Mouse (Mus musculus) forebrain, embryonic 11.5 days (tissue): ENCODE results near the gene Itpr1. TPM values are rescaled to one million over a fixed set of nuclear protein-coding genes. Genes with fewer than 3 reads are reported as not detected.

ENCODE experiments used
- ATAC-seq: fragments of 200-750 bp; cut with Nextera tagmentation; replicated peaks from 2 replicates; pipeline ENCODE4 v1.8.0; 2017; ENCODE audit warnings: moderate TSS enrichment; ENCODE audit not compliant: low FRiP score
- DNase-seq: peaks from one replicate; pipeline ENCODE4 v3.0.0-alpha.2; 2017; ENCODE audit warnings: low spot score
- H3K27ac ChIP-seq: fragments of 300-500 bp; sonication (generic); 2 replicates; pipeline ENCODE4 v1.5.1; 2014; ENCODE audit warnings: low read depth, low read length
- H3K27me3 ChIP-seq: fragments of 300-500 bp; sonication (generic); 2 replicates; pipeline ENCODE4 v1.6.1; 2014; ENCODE audit warnings: mild to moderate bottlenecking, low read length, mixed read lengths; ENCODE audit not compliant: control insufficient read depth, insufficient read depth
- H3K36me3 ChIP-seq: fragments of 300-500 bp; sonication (generic); 2 replicates; pipeline ENCODE4 v1.6.1; 2014; ENCODE audit warnings: mild to moderate bottlenecking, low read length, moderate library complexity, mixed read lengths; ENCODE audit not compliant: control insufficient read depth, insufficient read depth
- H3K4me1 ChIP-seq: fragments of 300-500 bp; sonication (generic); replicated peaks from 2 replicates; pipeline ENCODE4 v1.6.1; 2014; ENCODE audit warnings: low read length, mixed read lengths; ENCODE audit not compliant: control insufficient read depth, insufficient read depth
- H3K4me2 ChIP-seq: fragments of 300-500 bp; sonication (generic); 2 replicates; pipeline ENCODE4 v1.6.1; 2014; ENCODE audit warnings: low read depth, mild to moderate bottlenecking, low read length, moderate library complexity, mixed read lengths; ENCODE audit not compliant: severe bottlenecking
- H3K4me3 ChIP-seq: fragments of 300-500 bp; sonication (generic); 2 replicates; pipeline ENCODE4 v1.5.1; 2014; ENCODE audit warnings: low read depth, low read length
- H3K9ac ChIP-seq: fragments of 300-500 bp; sonication (generic); 2 replicates; pipeline ENCODE4 v1.6.1; 2014; ENCODE audit warnings: low read length
- H3K9me3 ChIP-seq: fragments of 300-500 bp; sonication (generic); 2 replicates; pipeline ENCODE4 v1.6.1; 2016; ENCODE audit warnings: low read length, mixed read lengths; ENCODE audit not compliant: control insufficient read depth
- WGBS: fragments of 180-500 bp; shearing (Covaris S2); extraction: QIAGEN DNeasy Blood & Tissue Kit; methylation state at CpG from one replicate; pipeline ENCODE4 v1.1.7; 2014; 5-methylcytosine and 5-hydroxymethylcytosine counted together
- polyA plus RNA-seq: library from polyadenylated mRNA; unstranded; fragments of >200 nt; fragmentation: Nextera tagmentation; extraction: Ambion mirVana; gene quantifications from 2 replicates; pipeline ENCODE4 v1.2.1, GENCODE M21; 2014

Itpr1 gene
- polyA plus RNA-seq, 1 experiment from 2014 or later = 8.1 TPM

DNA sequence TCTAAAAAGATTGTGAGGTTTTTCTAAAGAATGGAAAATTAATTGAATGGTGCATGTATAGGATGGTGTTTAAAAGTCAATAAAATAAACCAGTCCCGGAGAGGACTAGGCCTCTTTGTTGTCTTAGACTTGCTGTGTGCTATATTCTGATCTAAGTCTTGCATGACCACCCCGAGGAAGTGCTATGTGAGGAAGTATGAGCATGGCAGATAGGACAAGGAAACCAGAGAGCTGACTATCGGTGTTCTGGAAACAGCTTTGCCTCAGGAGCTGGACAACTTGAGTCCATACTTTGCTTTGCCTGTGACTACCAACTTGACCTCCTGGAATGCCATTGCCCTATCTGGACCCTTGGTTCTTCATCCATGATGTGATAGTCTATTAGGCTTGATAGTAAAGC is 48.6 kb downstream of the Itpr1 start:
- no peak overlapping the region for H3K9ac ChIP-seq
- no peaks in the 10 kb centered on the region for H3K36me3 ChIP-seq
- DNase-seq (no peak), ATAC-seq (no peak)
- no peaks in the 10 kb centered on the region for H3K27me3 ChIP-seq
- no peak overlapping the region for H3K27ac ChIP-seq
- no peak overlapping the region for H3K4me3 ChIP-seq
- no peaks in the 10 kb centered on the region for H3K9me3 ChIP-seq
- no peaks in the 10 kb centered on the region; the same call in 1 of the 2 replicates for H3K4me1 ChIP-seq
- H3K4me2 ChIP-seq = no peak overlapping the region
- 86% methylated on average over 3 of the region's 3 CpGs for WGBS

DNA sequence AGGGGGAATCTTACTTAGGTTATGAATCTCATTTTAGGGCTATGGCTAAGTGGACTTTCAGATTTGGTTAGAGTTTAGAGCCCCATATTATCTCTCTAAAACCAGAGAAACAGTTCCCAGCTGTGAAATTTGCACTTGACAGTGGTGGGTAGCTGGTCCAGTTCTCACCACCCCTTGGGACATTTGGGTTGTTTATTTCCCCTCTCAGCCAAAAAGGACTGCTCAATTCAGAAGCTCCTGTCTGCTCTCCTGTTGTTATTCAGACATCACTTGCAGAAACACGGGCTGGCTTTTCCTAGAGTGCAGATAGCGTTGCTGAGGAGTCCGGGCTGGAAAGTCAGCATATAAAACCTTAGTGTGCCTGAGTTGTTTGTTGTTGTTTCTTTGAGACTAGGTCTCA is 51.3 kb downstream of the Itpr1 start:
- ATAC-seq = no peak
- WGBS = 88% methylated on average over 3 of the region's 3 CpGs
- H3K27me3 ChIP-seq = no peaks in the 10 kb centered on the region

DNA sequence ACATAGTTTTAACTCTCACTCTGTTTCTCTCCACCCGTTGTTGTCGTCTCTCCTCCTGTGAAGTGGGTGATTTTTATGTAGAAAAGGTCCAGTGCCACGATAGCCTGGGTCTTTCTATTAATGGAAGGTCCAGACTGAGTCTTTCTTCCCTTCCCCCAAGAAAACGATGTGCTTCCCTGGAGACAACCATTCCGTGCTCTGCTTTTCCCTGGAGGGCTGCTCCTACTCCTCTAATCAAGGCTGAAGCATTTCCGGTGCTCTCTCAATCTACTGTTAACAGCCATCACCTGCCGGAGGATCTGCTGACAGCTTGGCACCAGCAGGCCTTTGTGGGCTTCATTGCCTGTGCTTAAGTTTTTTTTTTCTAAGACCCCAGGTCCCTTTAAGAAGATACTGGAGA is 60.6 kb downstream of the Itpr1 start:
- Histone ChIP-seq H3K9me3 (no peaks in the 10 kb centered on the region), H3K9ac (no peak overlapping the region), H3K27ac (no peak overlapping the region), H3K4me1 (no peaks in the 10 kb centered on the region), H3K4me2 (no peak overlapping the region), H3K27me3 (no peaks in the 10 kb centered on the region), H3K36me3 (no peaks in the 10 kb centered on the region), H3K4me3 (no peak overlapping the region)
- no peak for ATAC-seq
- no peak for DNase-seq
- 90% methylated on average over 7 of the region's 7 CpGs for WGBS

More for the DNA sequence above, 51.3 kb downstream of the Itpr1 start:
- H3K9me3 ChIP-seq = no peaks in the 10 kb centered on the region
- no peaks in the 10 kb centered on the region; the same call in 1 of the 2 replicates for H3K4me1 ChIP-seq
- H3K36me3 ChIP-seq = no peaks in the 10 kb centered on the region
- no peak overlapping the region for H3K9ac ChIP-seq
- no peak overlapping the region for H3K4me3 ChIP-seq
- no peak for DNase-seq
- no peak overlapping the region for H3K4me2 ChIP-seq
- H3K27ac ChIP-seq = no peak overlapping the region

DNA sequence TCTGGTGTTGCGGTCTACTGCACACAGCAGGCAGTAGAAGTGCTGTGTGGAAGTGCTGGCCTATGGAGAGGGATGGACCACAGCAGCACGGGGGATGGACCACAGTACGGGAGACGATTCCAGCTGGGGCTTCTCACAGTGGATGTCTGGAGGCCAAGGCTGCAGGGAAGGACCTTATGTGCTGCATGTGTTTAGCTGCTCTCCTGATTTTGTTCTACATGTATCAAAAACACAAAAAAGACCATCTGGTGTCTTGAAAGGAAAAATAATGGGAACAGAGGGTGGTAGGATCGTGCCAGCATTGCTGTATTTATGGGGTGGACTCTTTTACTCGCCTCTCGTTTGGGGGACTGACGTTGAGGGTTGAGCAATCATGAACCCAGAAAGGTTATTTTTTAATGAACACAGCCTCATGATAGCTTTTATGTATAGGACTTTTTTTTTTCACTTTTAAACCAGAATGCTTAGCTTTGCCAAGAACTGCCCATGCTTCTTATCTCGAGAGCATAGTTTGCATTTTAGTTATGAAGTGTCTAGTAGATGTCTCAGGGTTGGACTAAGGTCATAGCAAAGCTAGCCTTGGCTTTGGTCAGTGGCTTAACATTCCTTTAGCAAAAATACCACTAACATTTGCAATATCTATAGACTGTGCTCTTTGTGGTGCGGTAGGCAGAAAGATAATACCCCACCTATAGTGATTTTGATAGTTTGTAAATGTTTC is 61.6 kb downstream of the Itpr1 start:
- 86% methylated on average over 10 of the region's 10 CpGs for WGBS
- Histone ChIP-seq H3K9ac (no peak overlapping the region), H3K36me3 (no peaks in the 10 kb centered on the region), H3K9me3 (no peaks in the 10 kb centered on the region), H3K4me2 (no peak overlapping the region), H3K4me3 (no peak overlapping the region), H3K4me1 (no peaks in the 10 kb centered on the region), H3K27me3 (no peaks in the 10 kb centered on the region), H3K27ac (no peak overlapping the region)
- DNase-seq (no peak), ATAC-seq (no peak)

DNA sequence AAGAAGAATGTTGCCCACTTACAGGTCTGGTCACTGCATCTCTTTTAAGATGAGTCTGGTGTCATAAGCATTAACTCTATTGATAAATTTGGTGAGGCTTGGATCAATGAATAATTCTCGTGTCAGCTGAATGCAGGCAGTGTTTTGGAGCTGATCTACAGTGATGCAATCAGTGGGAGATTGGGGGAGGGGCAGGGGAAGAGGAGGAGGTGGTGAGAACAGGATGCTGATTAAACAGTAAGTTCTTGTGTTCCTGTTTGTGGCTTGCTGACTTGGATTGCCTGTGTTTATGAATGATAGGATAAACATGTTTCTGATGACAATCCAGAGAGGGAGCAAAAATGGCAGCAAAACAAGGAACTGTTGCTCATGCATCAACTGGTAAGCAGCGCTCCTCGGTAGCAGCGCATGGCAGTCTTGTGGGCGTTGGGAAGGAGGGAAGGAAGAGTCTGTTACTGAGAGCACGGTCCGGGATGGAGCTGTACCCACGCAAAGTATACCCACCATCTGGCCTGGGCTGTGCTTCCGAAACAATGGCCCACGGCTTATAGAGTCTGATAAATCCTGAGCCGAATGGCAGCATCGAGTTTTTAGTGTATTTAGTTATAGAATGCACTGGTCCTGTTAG is 64.1 kb downstream of the Itpr1 start:
- no peak overlapping the region for H3K27ac ChIP-seq
- WGBS = 88% methylated on average over 12 of the region's 12 CpGs
- H3K27me3 ChIP-seq = no peaks in the 10 kb centered on the region
- H3K4me3 ChIP-seq = no peak overlapping the region
- ATAC-seq = no peak
- no peaks in the 10 kb centered on the region for H3K36me3 ChIP-seq
- no peak for DNase-seq
- no peak overlapping the region for H3K9ac ChIP-seq
- H3K4me2 ChIP-seq = no peak overlapping the region
- H3K4me1 ChIP-seq = no peaks in the 10 kb centered on the region
- H3K9me3 ChIP-seq = no peaks in the 10 kb centered on the region

DNA sequence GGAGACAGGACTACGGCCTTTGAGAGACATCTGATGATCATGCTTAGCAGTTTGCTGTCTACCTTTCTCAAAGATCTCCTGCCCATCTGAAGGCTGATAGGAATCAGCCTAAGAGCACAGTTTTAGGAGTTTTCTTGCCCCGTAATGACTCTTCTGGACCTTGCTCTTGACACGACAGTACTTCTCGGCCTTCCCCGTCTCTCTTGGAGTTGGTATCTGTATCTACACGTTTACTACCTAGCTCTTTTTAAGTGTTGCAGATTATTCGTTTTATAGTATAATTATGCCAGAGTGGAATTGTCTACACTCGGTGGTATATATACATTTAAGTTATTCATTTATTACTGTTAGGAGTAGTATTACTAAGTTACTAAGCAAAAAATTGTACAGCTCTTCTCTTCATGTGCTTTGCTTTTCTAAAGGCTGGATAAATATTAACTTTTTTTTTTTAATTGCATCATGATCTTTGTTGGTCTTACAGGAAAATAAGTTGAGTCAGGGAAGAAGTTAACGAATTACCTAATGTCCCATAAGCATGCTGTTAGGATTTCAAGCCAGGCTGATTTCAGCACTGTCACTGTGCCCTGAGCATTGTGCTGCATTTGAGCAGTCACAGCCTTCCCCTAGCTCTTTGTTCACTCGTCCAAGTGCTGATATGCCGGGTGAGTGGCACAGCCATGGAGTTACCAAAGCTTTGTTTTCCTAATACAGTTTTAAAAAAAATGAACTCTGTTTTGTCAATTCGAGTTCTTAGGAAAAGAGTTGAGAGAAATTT is 64.9 kb downstream of the Itpr1 start:
- no peak overlapping the region for H3K4me3 ChIP-seq
- H3K36me3 ChIP-seq = no peaks in the 10 kb centered on the region
- no peaks in the 10 kb centered on the region for H3K27me3 ChIP-seq
- no peaks in the 10 kb centered on the region for H3K4me1 ChIP-seq
- ATAC-seq = no peak
- H3K9me3 ChIP-seq = no peaks in the 10 kb centered on the region
- 87% methylated on average over 12 of the region's 12 CpGs for WGBS
- no peak for DNase-seq
- H3K4me2 ChIP-seq = no peak overlapping the region
- H3K27ac ChIP-seq = no peak overlapping the region
- no peak overlapping the region for H3K9ac ChIP-seq

DNA sequence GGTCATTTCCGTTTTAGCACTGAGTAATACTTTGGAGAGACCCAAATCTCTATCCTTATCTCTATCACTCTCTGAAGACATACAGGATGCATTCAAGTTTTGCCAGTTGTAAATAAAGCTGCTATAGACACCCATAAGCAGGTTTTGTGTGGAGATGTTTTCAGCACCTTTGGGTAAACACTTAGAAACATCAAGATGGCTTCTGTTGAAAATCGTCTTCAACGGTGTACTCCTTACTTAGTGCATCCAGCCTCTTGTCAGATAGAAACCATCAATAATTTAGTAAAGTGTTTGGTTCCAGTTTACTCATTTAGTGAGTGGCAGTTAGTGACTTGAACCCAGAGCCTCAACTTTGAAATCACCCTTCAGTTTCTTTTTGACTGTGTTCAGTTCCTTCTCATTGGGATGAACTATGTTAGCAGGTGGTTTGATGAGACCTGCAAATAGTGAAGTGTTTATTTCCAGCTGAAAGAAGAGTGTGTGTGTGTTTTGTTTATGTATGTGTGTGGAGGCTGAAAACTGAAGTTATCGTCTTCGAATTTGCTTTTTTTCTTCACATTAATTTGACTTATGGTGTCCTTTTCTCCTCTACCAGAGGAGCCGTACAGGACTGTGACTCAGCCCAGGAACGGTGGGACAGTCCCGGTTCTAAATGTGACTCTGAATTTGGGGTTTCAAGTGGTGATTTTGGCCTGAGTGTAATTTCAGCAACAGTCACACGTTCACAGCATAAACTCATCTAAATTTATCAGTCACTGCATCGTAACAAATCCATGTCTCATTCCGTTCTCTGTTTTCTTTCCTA is 66.1 kb downstream of the Itpr1 start:
- WGBS = 92% methylated on average over 11 of the region's 11 CpGs
- H3K4me1 ChIP-seq = no peaks in the 10 kb centered on the region
- no peak overlapping the region for H3K4me2 ChIP-seq
- ATAC-seq (no peak), DNase-seq (no peak)
- H3K9ac ChIP-seq = no peak overlapping the region
- no peaks in the 10 kb centered on the region for H3K27me3 ChIP-seq
- H3K36me3 ChIP-seq = no peaks in the 10 kb centered on the region
- H3K4me3 ChIP-seq = no peak overlapping the region
- no peaks in the 10 kb centered on the region for H3K9me3 ChIP-seq
- no peak overlapping the region for H3K27ac ChIP-seq

DNA sequence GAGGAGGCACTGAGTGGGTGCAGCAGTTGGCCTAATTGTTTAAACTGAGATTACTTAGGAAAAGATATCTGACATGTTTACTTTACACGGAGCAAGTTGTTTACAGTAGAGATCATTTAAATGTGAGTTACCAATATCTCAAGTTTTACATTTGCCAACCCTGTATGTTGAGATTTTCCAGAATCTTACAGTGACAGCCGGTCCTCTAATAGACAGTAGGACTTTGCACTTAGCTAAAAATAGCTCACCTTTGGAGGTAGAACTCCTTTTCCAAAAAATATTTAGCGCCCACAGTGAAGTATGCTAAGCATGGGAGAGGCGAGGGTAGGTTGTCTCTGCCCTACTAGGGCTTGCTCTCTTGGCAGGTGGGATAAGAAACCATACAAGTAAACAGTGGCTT is 69.2 kb downstream of the Itpr1 start:
- WGBS = 93% methylated on average over 4 of the region's 4 CpGs
- Histone ChIP-seq H3K27me3 (no peaks in the 10 kb centered on the region), H3K4me2 (no peak overlapping the region), H3K9ac (no peak overlapping the region), H3K4me3 (no peak overlapping the region), H3K9me3 (no peaks in the 10 kb centered on the region), H3K4me1 (no peaks in the 10 kb centered on the region), H3K36me3 (no peaks in the 10 kb centered on the region), H3K27ac (no peak overlapping the region)
- DNase-seq (no peak), ATAC-seq (no peak)
